Mouse (Mus musculus): ENCODE data around the gene Gas7. TPM values are rescaled to one million over a fixed set of nuclear protein-coding genes. Genes with fewer than 3 reads are reported as not detected.
A peak's percentile ranks its signal among the peaks of the same experiment; 100 is the strongest.

The Gas7 gene
- polyA plus RNA-seq, 1 experiment from 2014 or later: 5.4 TPM

DNA sequence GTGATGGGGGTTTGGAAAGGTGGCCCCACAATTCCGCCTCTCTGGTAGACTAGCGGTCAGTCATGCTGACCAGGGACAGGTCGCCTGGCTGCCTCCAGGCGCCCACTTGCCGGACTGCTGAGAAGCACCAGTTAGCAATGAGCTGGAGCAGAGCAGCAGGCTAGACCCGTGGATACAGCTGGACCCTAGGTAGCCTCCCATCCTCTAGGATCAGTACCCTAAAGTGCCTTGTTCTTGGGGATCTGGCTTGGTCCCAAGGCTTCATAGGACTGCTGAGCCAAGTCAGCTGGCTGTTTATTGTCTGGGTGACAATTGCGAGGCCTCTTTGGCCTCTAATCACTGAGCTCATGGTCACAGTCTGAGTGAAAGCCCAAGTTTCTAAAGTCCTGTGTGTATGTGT, 792 bp downstream of the Gas7 start:
- H3K36me3 ChIP-seq (ENCODE audit: control insufficient read depth, insufficient read depth): no peaks in the 10 kb centered on the region
- H3K4me1 ChIP-seq (replicated peaks; ENCODE audit: control insufficient read depth, insufficient read depth, low read length): no peaks in the 10 kb centered on the region
- H3K9me3 ChIP-seq (ENCODE audit: control insufficient read depth): no peaks in the 10 kb centered on the region
- H3K4me2 ChIP-seq (replicated peaks; ENCODE audit: low read depth): peak overlapping the region; percentile 96
- no peak overlapping the region for H3K27ac ChIP-seq (ENCODE audit: low read depth, low read length)
- H3K27me3 ChIP-seq (replicated peaks; ENCODE audit: control insufficient read depth, insufficient read depth, low read length): peaks cover 23% of the 10 kb centered on the region
- no peak for ATAC-seq
- 17% methylated on average over 7 of the region's 7 CpGs for WGBS
- peak overlapping the region; percentile 68 for H3K4me3 ChIP-seq (ENCODE audit: low read depth, low read length)
- 0 out of 2 replicates have a peak, but pooled peaks have one; percentile 1 for TF ChIP-seq CTCF (IDR thresholded peaks at IDR 0.05; ENCODE audit: low read depth)
- H3K9ac ChIP-seq (ENCODE audit: low read depth, low read length): 0 out of 2 replicates have a peak overlapping the region, but pooled peaks have one; percentile 53

DNA sequence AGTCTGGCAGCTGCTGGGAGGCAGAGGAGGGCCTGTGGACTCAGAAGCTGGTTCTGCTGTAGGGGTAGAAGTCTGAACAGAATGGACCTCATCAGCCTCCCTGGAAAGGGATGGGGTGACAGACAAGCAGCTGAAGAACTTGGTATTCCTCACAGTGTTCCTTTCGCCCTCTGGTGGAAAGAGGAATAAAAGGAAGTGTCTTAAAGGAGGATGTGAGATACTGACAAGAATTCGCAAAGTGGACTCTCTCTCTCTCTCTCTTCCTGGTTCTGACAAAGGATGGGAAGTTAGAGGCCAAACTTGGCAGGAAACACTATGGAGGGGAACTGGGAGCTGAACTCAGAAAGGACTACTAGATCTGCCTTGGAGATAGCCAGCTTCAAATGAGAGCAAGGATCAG, 2.9 kb downstream of the Gas7 start:
- TF ChIP-seq CTCF (IDR thresholded peaks at IDR 0.05; ENCODE audit: low read depth): peak; percentile 76
- Histone ChIP-seq H3K9ac (ENCODE audit: low read depth, low read length) (no peak overlapping the region), H3K4me3 (ENCODE audit: low read depth, low read length) (no peak overlapping the region), H3K9me3 (ENCODE audit: control insufficient read depth) (no peaks in the 10 kb centered on the region), H3K27me3 (replicated peaks; ENCODE audit: control insufficient read depth, insufficient read depth, low read length) (peaks cover 23% of the 10 kb centered on the region), H3K4me2 (replicated peaks; ENCODE audit: low read depth) (no peak overlapping the region), H3K27ac (ENCODE audit: low read depth, low read length) (no peak overlapping the region), H3K4me1 (replicated peaks; ENCODE audit: control insufficient read depth, insufficient read depth, low read length) (no peaks in the 10 kb centered on the region), H3K36me3 (ENCODE audit: control insufficient read depth, insufficient read depth) (no peaks in the 10 kb centered on the region)
- 36% methylated on average over 2 of the region's 2 CpGs for whole genome bisulfite sequencing
- ATAC-seq: no peak

DNA sequence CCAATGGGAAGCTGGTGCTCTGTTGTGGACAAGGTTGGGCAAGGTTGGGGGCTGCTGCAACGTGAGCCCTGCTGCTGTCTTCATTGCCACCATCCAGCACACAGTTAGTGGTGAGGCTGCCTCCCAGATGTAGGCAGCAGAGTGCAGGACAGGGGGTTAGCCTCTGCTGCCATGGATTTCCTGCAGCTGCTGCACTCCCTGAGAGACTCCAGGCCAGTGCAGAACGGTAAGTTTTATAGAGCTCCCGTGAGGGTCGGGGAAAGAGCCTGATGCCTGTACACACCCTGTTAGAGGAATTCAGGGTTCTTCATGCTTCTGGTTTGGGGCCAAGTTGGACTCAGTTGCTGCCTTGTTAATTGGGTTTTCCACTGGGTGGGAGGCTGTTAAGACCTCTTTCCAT, 11.9 kb downstream of the Gas7 start:
- no peak overlapping the region for H3K4me3 ChIP-seq (ENCODE audit: low read depth, low read length)
- H3K4me2 ChIP-seq (replicated peaks; ENCODE audit: low read depth): no peak overlapping the region
- no peaks in the 10 kb centered on the region for H3K27me3 ChIP-seq (replicated peaks; ENCODE audit: control insufficient read depth, insufficient read depth, low read length)
- WGBS: 36% methylated on average over 4 of the region's 4 CpGs
- no peaks in the 10 kb centered on the region for H3K9me3 ChIP-seq (ENCODE audit: control insufficient read depth)
- no peaks in the 10 kb centered on the region for H3K36me3 ChIP-seq (ENCODE audit: control insufficient read depth, insufficient read depth)
- H3K4me1 ChIP-seq (replicated peaks; ENCODE audit: control insufficient read depth, insufficient read depth, low read length): no peaks in the 10 kb centered on the region
- H3K9ac ChIP-seq (ENCODE audit: low read depth, low read length): no peak overlapping the region
- H3K27ac ChIP-seq (ENCODE audit: low read depth, low read length): no peak overlapping the region
- TF ChIP-seq CTCF (IDR thresholded peaks at IDR 0.05; ENCODE audit: low read depth): no peak
- ATAC-seq: no peak

DNA sequence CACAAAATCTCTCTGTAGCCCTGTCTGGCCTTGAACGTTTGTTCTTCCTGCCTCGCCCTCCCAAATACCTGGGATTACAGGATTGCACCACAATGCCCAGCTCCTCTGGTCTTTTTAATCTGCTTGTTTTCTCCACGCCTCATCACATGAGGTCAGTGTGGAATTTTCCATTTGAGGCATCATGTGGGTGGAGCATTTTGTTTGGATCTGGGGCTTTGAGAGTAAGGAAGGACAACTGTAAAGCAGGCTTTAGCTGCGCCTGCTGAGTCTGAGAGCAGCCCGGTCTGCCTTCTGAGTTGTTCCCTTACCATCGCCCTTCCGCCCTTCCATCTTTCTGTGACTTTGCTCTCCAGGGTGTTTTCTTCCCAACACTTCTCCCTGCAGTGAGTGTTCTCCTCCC, 13.6 kb downstream of the Gas7 start:
- Histone ChIP-seq H3K9me3 (ENCODE audit: control insufficient read depth) (no peaks in the 10 kb centered on the region), H3K27me3 (replicated peaks; ENCODE audit: control insufficient read depth, insufficient read depth, low read length) (no peaks in the 10 kb centered on the region), H3K4me2 (replicated peaks; ENCODE audit: low read depth) (no peak overlapping the region), H3K27ac (ENCODE audit: low read depth, low read length) (no peak overlapping the region), H3K4me3 (ENCODE audit: low read depth, low read length) (no peak overlapping the region), H3K9ac (ENCODE audit: low read depth, low read length) (no peak overlapping the region), H3K36me3 (ENCODE audit: control insufficient read depth, insufficient read depth) (no peaks in the 10 kb centered on the region), H3K4me1 (replicated peaks; ENCODE audit: control insufficient read depth, insufficient read depth, low read length) (no peaks in the 10 kb centered on the region)
- no peak for TF ChIP-seq CTCF (IDR thresholded peaks at IDR 0.05; ENCODE audit: low read depth)
- 72% methylated on average over 7 of the region's 7 CpGs for WGBS
- no peak for ATAC-seq

DNA sequence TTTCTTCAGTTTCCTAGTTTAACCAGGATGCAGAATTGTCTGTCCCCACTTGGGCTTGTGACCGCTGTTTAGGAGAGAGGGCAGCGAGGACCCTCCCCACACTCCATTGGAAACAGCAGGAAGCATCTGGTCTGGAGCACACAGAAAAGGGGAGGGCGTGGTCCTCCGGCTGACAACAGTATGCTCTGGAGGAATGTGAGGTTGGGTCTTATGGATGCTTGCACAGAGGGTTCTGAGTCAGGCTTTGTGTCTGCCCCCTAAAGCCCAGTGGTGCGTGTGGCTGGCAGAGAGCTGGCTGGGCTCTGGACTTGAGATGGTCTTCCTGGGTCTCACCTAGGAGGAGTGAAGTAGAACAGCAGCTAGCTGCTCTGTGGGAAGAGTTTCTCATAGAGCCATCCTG, 19.4 kb downstream of the Gas7 start:
- no peak for TF ChIP-seq CTCF (IDR thresholded peaks at IDR 0.05; ENCODE audit: low read depth)
- WGBS: 65% methylated on average over 5 of the region's 5 CpGs
- no peak overlapping the region for H3K27ac ChIP-seq (ENCODE audit: low read depth, low read length)
- no peak overlapping the region for H3K4me3 ChIP-seq (ENCODE audit: low read depth, low read length)
- no peak for ATAC-seq
- no peak overlapping the region for H3K9ac ChIP-seq (ENCODE audit: low read depth, low read length)
- H3K9me3 ChIP-seq (ENCODE audit: control insufficient read depth): no peaks in the 10 kb centered on the region
- H3K4me1 ChIP-seq (replicated peaks; ENCODE audit: control insufficient read depth, insufficient read depth, low read length): no peaks in the 10 kb centered on the region
- H3K4me2 ChIP-seq (replicated peaks; ENCODE audit: low read depth): no peak overlapping the region
- no peaks in the 10 kb centered on the region for H3K27me3 ChIP-seq (replicated peaks; ENCODE audit: control insufficient read depth, insufficient read depth, low read length)
- H3K36me3 ChIP-seq (ENCODE audit: control insufficient read depth, insufficient read depth): no peaks in the 10 kb centered on the region

DNA sequence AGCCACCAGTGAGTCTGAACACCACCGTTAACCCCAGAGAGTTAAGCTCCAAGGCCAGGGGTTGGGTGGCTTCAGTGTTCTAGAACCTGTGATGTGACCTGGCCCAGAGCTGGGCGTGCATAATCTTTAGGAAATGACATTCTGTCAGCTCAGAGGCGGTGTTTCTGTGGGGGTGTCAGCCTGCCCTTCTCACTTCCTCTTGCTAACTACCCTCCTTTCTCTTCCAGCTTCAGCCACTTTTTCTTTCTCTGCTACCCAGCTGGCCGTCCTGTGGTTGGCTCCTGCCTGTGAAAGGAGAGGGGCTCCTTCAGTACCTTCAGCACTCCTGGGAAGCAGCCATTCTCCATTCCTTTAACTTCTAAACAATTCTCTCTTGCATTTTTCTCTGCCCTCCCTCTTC, 24.3 kb downstream of the Gas7 start:
- 53% methylated on average over 4 of the region's 4 CpGs for WGBS
- Histone ChIP-seq H3K4me2 (replicated peaks; ENCODE audit: low read depth) (no peak overlapping the region), H3K9me3 (ENCODE audit: control insufficient read depth) (no peaks in the 10 kb centered on the region), H3K36me3 (ENCODE audit: control insufficient read depth, insufficient read depth) (no peaks in the 10 kb centered on the region), H3K27me3 (replicated peaks; ENCODE audit: control insufficient read depth, insufficient read depth, low read length) (no peaks in the 10 kb centered on the region), H3K4me3 (ENCODE audit: low read depth, low read length) (no peak overlapping the region), H3K4me1 (replicated peaks; ENCODE audit: control insufficient read depth, insufficient read depth, low read length) (no peaks in the 10 kb centered on the region), H3K9ac (ENCODE audit: low read depth, low read length) (no peak overlapping the region), H3K27ac (ENCODE audit: low read depth, low read length) (no peak overlapping the region)
- no peak for ATAC-seq
- TF ChIP-seq CTCF (IDR thresholded peaks at IDR 0.05; ENCODE audit: low read depth): no peak
